Mouse (Mus musculus): Measurements from ENCODE around the gene Ets2. TPM values are rescaled to one million over a fixed set of nuclear protein-coding genes. Genes with fewer than 3 reads are reported as not detected.
"Not testable (repeated sequence)": the region's sequence is repeated elsewhere in the genome, so short reads cannot be mapped to it uniquely, and the experiment has no call there.

Gene Ets2
- total RNA-seq, 2 experiments from 2014 or later: 40.0 to 40.6 TPM

DNA sequence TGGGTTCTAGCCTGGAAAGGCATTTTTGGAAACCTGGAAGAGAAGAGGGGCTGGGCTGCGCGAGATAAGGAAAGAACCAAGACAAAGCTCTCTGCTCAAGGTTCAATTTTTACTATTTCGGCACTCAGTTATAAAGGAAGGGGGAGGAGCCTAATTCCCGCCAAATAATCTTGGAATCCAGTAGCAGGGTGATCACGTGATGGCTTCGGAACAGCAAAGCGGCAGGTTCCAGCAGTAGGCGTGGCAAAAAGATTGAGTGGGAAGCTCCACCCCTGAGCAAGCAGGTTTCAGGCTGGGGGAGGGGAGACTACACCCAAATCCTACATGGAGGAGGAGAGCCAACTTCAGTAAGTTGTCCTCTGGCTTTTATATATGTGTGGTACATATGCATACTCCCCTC, 62.2 kb downstream of the Ets2 start:
- not testable (repeated sequence) for DNase-seq (ENCODE audit: low spot score in 2 of 2)

GRCm38 (mm10) chr16:95766181-95766580, 64.3 kb downstream of the Ets2 start:
- no peak for DNase-seq (ENCODE audit: low spot score in 2 of 2)

GRCm38 (mm10) chr16:95767246-95767645, 65.4 kb downstream of the Ets2 start:
- no peak for DNase-seq (ENCODE audit: low spot score in 2 of 2)

- peak; percentile 62 to 63 for DNase-seq (ENCODE audit: low spot score in 2 of 2)
Observed at GRCm38 (mm10) chr16:95769066-95769995, 67.5 kb downstream of the Ets2 start.

DNA sequence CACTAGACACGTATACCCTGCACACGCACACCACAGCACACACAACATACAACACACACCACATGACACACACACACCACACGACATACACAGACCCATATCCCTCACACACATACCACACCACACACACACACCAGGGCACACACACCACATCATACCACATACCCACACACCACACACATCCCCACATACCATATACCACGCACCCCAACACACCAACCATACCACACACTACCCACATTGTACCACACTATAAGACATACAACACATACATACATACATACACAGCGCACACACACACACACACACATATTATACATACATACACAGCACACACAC, 68.1 kb downstream of the Ets2 start:
- no peak for DNase-seq (ENCODE audit: low spot score in 2 of 2)

- no peak for DNase-seq (ENCODE audit: low spot score in 2 of 2)
Observed at GRCm38 (mm10) chr16:95770402-95770801, 68.5 kb downstream of the Ets2 start.

Other genes with a start within 250 kb of the Ets2 start
- 1 to 10 TPM; 6.5 to 8.2 TPM for gene Erg, start 115.5 kb upstream of the Ets2 start, total RNA-seq (2021)

All from layer of hippocampus, postnatal 10 days (tissue).